Mouse (Mus musculus): Measurements from ENCODE around the gene Cryl1.

Cryl1 gene

DNA sequence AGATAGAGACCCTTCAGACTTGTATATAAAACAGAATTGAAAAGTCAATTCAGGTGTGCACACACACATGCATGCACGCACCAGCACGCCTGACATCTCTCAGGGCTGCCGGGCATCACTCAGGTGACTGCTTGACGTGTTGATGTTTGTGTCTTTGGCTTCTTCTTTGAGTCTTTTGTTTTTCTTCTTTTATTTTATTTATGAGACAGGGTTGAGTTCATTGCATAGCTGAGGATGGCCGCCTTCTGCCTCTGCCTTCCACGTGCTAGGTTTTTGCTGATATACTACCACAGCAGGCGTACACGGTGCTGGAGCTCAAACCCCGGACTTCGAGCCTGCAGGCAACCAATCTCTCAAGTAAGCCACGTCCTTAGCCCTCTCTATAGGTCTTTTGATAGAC lies 163.1 kb downstream of the Cryl1 start:
- in situ Hi-C loops (cut with MboI, MseI) = no loop called here

DNA sequence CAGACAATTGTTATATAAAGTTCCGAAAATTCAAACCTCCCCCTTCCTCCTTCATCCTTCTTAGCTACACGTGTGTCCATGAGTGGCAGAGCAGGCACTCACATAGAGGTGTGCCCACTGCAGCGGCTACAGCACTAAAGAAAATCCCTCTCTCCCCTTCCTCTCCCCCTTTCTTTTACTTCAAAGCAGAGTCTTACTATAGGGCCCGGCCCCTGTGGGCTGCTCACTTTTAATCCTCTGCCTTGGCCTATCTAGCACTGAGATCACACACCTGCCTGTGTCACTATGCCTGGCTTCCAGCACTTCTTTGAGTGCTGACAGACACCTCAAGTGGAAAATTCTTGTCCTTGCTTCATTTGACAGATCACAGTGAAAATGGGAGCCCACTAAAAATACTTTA lies 163.6 kb downstream of the Cryl1 start:
- in situ Hi-C loops (cut with MboI, MseI) = no loop called here

DNA sequence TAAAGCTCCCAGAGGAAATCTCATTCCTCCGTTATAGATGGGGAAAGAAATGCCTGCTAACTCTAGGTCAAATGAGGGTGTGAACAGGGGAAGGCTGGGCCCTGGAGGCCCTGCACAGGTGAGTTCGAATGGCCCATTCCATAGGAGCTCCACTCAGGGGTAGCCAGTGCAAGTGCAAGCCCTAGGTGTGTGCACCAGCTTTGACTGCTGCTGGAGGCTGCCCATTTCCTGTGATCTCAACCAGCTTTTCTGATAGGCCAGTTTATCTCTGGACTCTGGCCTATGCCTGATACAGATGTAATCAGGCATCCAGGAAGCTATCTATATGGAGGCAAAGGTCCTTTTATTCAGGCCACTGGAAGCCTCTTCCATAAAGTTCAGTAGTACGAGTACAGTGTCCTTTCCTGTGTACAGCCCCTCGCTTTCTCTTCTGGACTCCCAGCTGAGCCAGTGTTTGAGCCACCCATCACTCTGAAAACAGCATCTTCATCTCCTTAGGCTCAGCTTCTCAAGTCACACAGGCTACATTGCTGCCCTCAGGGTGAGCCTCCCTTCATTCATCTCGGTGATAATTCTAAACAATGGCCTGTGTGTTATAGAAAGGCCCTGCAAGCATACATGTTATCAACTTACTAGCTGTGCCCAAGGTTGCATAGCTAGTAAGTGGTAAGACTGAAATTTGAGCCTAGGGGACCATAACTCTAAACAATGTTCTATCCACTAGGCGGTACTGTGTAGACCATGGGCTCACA lies 167.9 kb downstream of the Cryl1 start:
- in situ Hi-C loops (cut with MboI, MseI) = no loop called here

All from T-helper 1 cell (primary cell).